In genomic region chr5:66518411-66519006, GRCm38 (mm10) we compare ENCODE assay signal across 13 mouse cellular contexts.
DNase-seq lines count a peak whose midpoint lies in the region; ATAC-seq lines count a peak whose summit lies in the region.
"Had no signal": no experiment of that assay in that cellular context is flagged by ENCODE, and none has a peak within 500 bp of the region (broad histone marks: within the 10 kb centered on the region; RNA-seq: fewer than 3 reads in every experiment).

No protein-coding gene starts in this region.

- 36% methylated on average over 14 of the region's 14 CpGs for WGBS in heart, embryonic 13.5 days
- WGBS in midbrain, embryonic 11.5 days: 40% methylated on average over 14 of the region's 14 CpGs
- 39% methylated on average over 14 of the region's 14 CpGs for WGBS in midbrain, embryonic 16.5 days
- WGBS in limb, embryonic 12.5 days: 42% methylated on average over 14 of the region's 14 CpGs

- no peaks in the 10 kb centered on the region for H3K36me3 ChIP-seq in heart, embryonic 13.5 days
- H3K36me3 ChIP-seq in midbrain, embryonic 11.5 days (ENCODE audit: control insufficient read depth, insufficient read depth, low read length): no peaks in the 10 kb centered on the region
- H3K36me3 ChIP-seq in midbrain, embryonic 16.5 days (ENCODE audit: control insufficient read depth, insufficient read depth, low read length): no peaks in the 10 kb centered on the region
- H3K36me3 ChIP-seq in limb, embryonic 12.5 days: no peaks in the 10 kb centered on the region
- H3K36me3 ChIP-seq: forebrain, embryonic 15.5 days; G1E had no signal

- peak overlapping the region; percentile 56 for H3K4me2 ChIP-seq in heart, embryonic 13.5 days
- 0 out of 2 replicates have a peak overlapping the region, but pooled peaks have one; percentile 3 for H3K4me2 ChIP-seq in midbrain, embryonic 11.5 days
- H3K4me2 ChIP-seq in midbrain, embryonic 16.5 days (ENCODE audit: low read length): no peak overlapping the region
- H3K4me2 ChIP-seq in limb, embryonic 12.5 days: peak overlapping the region; percentile 13; the same call in 1 of the 2 replicates
- H3K4me2 ChIP-seq: forebrain, embryonic 15.5 days had no signal

- H3K4me1 ChIP-seq in heart, embryonic 13.5 days: peaks cover 13% of the 10 kb centered on the region
- H3K4me1 ChIP-seq in midbrain, embryonic 11.5 days (ENCODE audit: control insufficient read depth, insufficient read depth, low read length): peaks cover 8% of the 10 kb centered on the region
- H3K4me1 ChIP-seq in midbrain, embryonic 16.5 days (ENCODE audit: control insufficient read depth, insufficient read depth, low read length): peaks cover 7% of the 10 kb centered on the region; the same call in 1 of the 2 replicates
- peaks cover 39% of the 10 kb centered on the region for H3K4me1 ChIP-seq in limb, embryonic 12.5 days (replicated peaks)

- no peaks in the 10 kb centered on the region for H3K9me3 ChIP-seq in heart, embryonic 13.5 days
- H3K9me3 ChIP-seq in midbrain, embryonic 11.5 days (ENCODE audit: control insufficient read depth, low read length): no peaks in the 10 kb centered on the region
- no peaks in the 10 kb centered on the region for H3K9me3 ChIP-seq in midbrain, embryonic 16.5 days (replicated peaks; ENCODE audit: control insufficient read depth, low read length, poor library complexity, severe bottlenecking)
- H3K9me3 ChIP-seq in limb, embryonic 12.5 days: no peaks in the 10 kb centered on the region
- H3K9me3 ChIP-seq: forebrain, embryonic 15.5 days had no signal

- H3K9ac ChIP-seq in heart, embryonic 13.5 days: no peak overlapping the region
- H3K9ac ChIP-seq in midbrain, embryonic 11.5 days (ENCODE audit: low read length): no peak overlapping the region
- no peak overlapping the region for H3K9ac ChIP-seq in midbrain, embryonic 16.5 days (ENCODE audit: low read depth, low read length)
- H3K9ac ChIP-seq in limb, embryonic 12.5 days (replicated peaks): no peak overlapping the region
- H3K9ac ChIP-seq: forebrain, embryonic 15.5 days had no signal

- H3K27ac ChIP-seq in heart, embryonic 13.5 days (replicated peaks): no peak overlapping the region
- H3K27ac ChIP-seq in midbrain, embryonic 11.5 days (ENCODE audit: low read depth, low read length): no peak overlapping the region
- H3K27ac ChIP-seq in midbrain, embryonic 16.5 days (ENCODE audit: low read length): no peak overlapping the region
- H3K27ac ChIP-seq in limb, embryonic 12.5 days: peak overlapping the region; percentile 60; the same call in 1 of the 2 replicates
- H3K27ac ChIP-seq: forebrain, embryonic 15.5 days had no signal

- no peak for ATAC-seq in heart, embryonic 13.5 days (ENCODE audit: extremely low read depth, insufficient number of reproducible peaks, low FRiP score, low TSS enrichment)
- ATAC-seq in midbrain, embryonic 11.5 days (ENCODE audit: low FRiP score): no peak
- no peak for ATAC-seq in midbrain, embryonic 16.5 days
- ATAC-seq in limb, embryonic 12.5 days (ENCODE audit: insufficient number of reproducible peaks, insufficient read depth, low FRiP score, low TSS enrichment, low read depth): peak; percentile 47; the same call in 1 of the 2 replicates
- ATAC-seq: forebrain, embryonic 15.5 days had no signal

- peak overlapping the region; percentile 24 for H3K4me3 ChIP-seq in heart, embryonic 13.5 days
- no peak overlapping the region for H3K4me3 ChIP-seq in midbrain, embryonic 11.5 days (ENCODE audit: low read depth, low read length)
- H3K4me3 ChIP-seq in midbrain, embryonic 16.5 days (ENCODE audit: low read depth, low read length): no peak overlapping the region
- no peak overlapping the region for H3K4me3 ChIP-seq in limb, embryonic 12.5 days (replicated peaks)
- H3K4me3 ChIP-seq: forebrain, embryonic 15.5 days had no signal

- H3K27me3 ChIP-seq in heart, embryonic 13.5 days (replicated peaks): no peaks in the 10 kb centered on the region
- no peaks in the 10 kb centered on the region for H3K27me3 ChIP-seq in midbrain, embryonic 11.5 days (ENCODE audit: control insufficient read depth, insufficient read depth, low read length)
- H3K27me3 ChIP-seq in midbrain, embryonic 16.5 days (ENCODE audit: control insufficient read depth, insufficient read depth, low read depth, low read length): no peaks in the 10 kb centered on the region
- H3K27me3 ChIP-seq in limb, embryonic 12.5 days: no peaks in the 10 kb centered on the region
- H3K27me3 ChIP-seq: forebrain, embryonic 15.5 days had no signal

- no peak for DNase-seq in heart, adult 8-10 months (ENCODE audit: low spot score)
- DNase-seq in midbrain, embryonic 11.5 days (ENCODE audit: low spot score, missing footprints): no peak
- DNase-seq in embryo, embryonic 10.5 days (ENCODE audit: low spot score): peak; percentile 53
- no peak for DNase-seq in cerebellum, adult 9-10 months
- DNase-seq in thymus, postnatal 10 days (ENCODE audit: low spot score in 2 of 2): no peak
- DNase-seq: cerebellum, postnatal 10 days; kidney, postnatal 36 days; thymus, postnatal 4 days had no signal
